Mouse (Mus musculus) spleen, embryonic (tissue): ENCODE measurements around the gene Mpp6.

Experiments
- CTCF ChIA-PET: fragments of 350-600 bp; sonication (Branson Sonifier 250); formaldehyde crosslinking; loops from one replicate; lab custom pipeline; 2022; lab: Charles Lee

Mpp6 gene

GRCm38 (mm10) chr6:50146158-50146557 is 36.1 kb downstream of the Mpp6 start:
- CTCF ChIA-PET = no interaction called here

GRCm38 (mm10) chr6:50149378-50149777 is 39.3 kb downstream of the Mpp6 start:
- CTCF ChIA-PET = no interaction called here

GRCm38 (mm10) chr6:50159842-50160241 is 49.8 kb downstream of the Mpp6 start:
- CTCF ChIA-PET = no interaction called here

GRCm38 (mm10) chr6:50163013-50163412 is 53.0 kb downstream of the Mpp6 start:
- CTCF ChIA-PET = no interaction called here

- CTCF ChIA-PET = no interaction called here
These were observed 58.8 kb downstream of the Mpp6 start for GRCm38 (mm10) chr6:50168821-50169220.

GRCm38 (mm10) chr6:50169771-50170170 is 59.7 kb downstream of the Mpp6 start:
- CTCF ChIA-PET = no interaction called here

GRCm38 (mm10) chr6:50175736-50176135 is 65.7 kb downstream of the Mpp6 start:
- CTCF ChIA-PET = no interaction called here

GRCm38 (mm10) chr6:50180189-50180588 is 70.1 kb downstream of the Mpp6 start:
- CTCF ChIA-PET = no interaction called here

- CTCF ChIA-PET = no interaction called here
These were observed 77.9 kb downstream of the Mpp6 start for GRCm38 (mm10) chr6:50187955-50188354.

GRCm38 (mm10) chr6:50189376-50189775 is 79.3 kb downstream of the Mpp6 start:
- CTCF ChIA-PET = no interaction called here

GRCm38 (mm10) chr6:50191605-50192004 is 81.6 kb downstream of the Mpp6 start:
- CTCF ChIA-PET = no interaction called here

GRCm38 (mm10) chr6:50192169-50192568 is 82.1 kb downstream of the Mpp6 start:
- CTCF ChIA-PET = no interaction called here

GRCm38 (mm10) chr6:50192822-50193221 is 82.8 kb downstream of the Mpp6 start:
- CTCF ChIA-PET = no interaction called here

- CTCF ChIA-PET = no interaction called here
These were observed 83.8 kb downstream of the Mpp6 start for GRCm38 (mm10) chr6:50193851-50194250.

- CTCF ChIA-PET = no interaction called here
These were observed 94.3 kb downstream of the Mpp6 start for GRCm38 (mm10) chr6:50204356-50204755.

- CTCF ChIA-PET = no interaction called here
These were observed 95.1 kb downstream of the Mpp6 start for GRCm38 (mm10) chr6:50205093-50205492.

GRCm38 (mm10) chr6:50214711-50215372 is 104.8 kb downstream of the Mpp6 start:
- CTCF ChIA-PET = no interaction called here

GRCm38 (mm10) chr6:50215373-50215745 is 105.3 kb downstream of the Mpp6 start:
- CTCF ChIA-PET = no interaction called here

GRCm38 (mm10) chr6:50215986-50216385 is 105.9 kb downstream of the Mpp6 start:
- CTCF ChIA-PET = no interaction called here

GRCm38 (mm10) chr6:50218628-50219027 is 108.6 kb downstream of the Mpp6 start:
- CTCF ChIA-PET = no interaction called here

GRCm38 (mm10) chr6:50219066-50219465 is 109.0 kb downstream of the Mpp6 start:
- CTCF ChIA-PET = no interaction called here

GRCm38 (mm10) chr6:50220863-50221262 is 110.8 kb downstream of the Mpp6 start:
- CTCF ChIA-PET = no interaction called here

- CTCF ChIA-PET = no interaction called here
These were observed 112.3 kb downstream of the Mpp6 start for GRCm38 (mm10) chr6:50222351-50222750.

- CTCF ChIA-PET = no interaction called here
These were observed 112.9 kb downstream of the Mpp6 start for GRCm38 (mm10) chr6:50222986-50223385.
